Mouse (Mus musculus): Measurements from ENCODE around the gene Gm5460.
A peak's percentile ranks its signal among the peaks of the same experiment; 100 is the strongest.

Gm5460 gene

GRCm38 (mm10) chr14:34075346-34075745, 58.8 kb downstream of the Gm5460 start:
- DNase-seq (ENCODE audit: low read depth, low spot score), result no peak

DNA sequence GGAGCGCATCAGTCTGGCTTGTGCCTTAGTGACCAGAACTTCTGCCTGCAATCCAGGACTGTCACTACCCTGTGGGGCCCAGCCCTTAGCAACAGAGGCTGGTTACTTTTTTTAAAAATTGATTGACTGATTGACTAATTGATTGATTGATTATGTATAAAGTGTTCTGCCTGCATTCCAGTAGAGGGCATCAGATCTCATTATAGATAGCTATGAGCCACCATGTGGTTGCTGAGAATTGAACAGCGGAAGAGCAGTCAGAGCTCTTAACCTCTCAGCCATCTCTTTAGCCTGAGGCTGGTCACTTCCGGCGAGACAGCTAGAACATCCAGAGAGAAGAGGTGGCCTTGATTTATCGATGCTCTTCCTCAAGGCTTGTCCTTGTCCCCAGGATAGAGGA, 60.7 kb downstream of the Gm5460 start:
- DNase-seq (ENCODE audit: low read depth, low spot score), result no peak

DNA sequence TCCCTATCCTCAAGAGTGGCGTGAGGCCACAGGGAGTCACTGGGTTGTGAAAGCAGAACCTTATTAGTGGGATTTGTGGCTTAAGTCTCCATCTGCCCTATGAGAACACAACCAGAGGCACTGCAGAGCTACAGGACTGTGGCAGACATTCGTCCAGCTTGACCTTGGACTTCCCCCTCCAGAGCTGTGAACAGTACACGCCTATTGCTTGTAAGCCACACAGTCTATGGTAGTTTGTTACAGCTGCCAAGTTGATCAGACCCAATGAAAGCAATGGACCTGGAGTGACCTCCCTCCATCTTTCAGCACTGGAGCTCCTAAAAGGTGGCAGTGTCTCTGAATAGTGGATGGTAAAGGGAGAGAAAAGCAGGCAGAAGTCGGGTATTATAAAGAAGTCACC, 61.7 kb downstream of the Gm5460 start:
- no peak for DNase-seq (ENCODE audit: low read depth, low spot score)

DNA sequence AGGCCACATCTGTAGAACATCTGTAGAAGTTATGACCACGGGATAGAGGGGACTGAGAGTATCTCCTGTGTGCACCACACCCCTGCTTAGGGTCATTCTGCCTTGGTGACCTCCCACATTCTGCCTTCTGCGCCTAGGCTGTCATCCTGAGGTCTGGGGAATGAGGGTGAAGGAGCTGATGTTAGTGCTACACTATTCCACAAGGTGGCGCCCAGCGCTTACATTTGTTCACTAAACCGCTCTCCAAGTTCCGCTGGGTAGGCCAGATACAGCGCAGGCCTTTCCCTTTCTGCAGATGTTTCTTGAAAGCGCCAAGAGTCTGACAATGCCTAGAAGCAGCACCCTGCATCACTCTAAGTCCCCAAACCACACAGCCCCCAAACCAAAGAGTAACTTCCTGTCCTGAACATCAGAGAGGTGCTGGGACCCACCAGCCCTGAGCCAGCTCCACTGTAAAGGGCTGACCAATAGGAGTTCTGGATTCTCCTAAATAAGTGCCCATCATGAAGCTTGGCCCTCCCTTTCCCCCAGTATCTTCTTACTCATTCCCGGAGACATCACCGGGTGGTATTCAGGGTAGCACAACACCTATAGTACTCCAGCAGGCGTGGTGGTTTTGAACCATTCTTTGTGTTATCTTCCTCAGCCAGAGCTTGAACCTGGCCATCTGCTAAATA, 63.9 kb downstream of the Gm5460 start:
- DNase-seq (ENCODE audit: low read depth, low spot score), result peak; percentile 75

DNA sequence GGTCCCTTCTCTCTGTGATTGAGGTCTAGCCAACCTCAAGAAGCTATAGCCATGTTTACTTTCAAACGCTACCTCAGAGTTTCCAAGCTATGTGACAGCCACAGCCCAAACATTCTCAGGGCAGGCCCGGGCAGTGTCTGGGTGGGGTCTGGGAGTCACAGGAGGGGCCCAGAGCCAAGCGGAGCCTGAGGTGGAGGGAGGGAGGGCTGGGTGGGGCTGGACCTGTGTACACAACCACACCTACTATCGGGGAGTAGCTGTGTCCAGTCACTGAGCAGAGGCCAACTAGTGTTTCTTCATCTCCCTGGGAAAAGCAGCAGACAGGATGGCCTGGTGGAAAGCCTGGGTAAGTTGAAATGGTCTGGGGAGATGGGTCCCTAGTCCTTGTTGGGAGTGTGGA, 69.2 kb downstream of the Gm5460 start, which contains the start of gene Anxa8:
TSS of gene Anxa8 (plus strand) at position 251 of the 400 bp plus-strand sequence.
- DNase-seq (ENCODE audit: low read depth, low spot score), result no peak

GRCm38 (mm10) chr14:34086806-34087205, 70.2 kb downstream of the Gm5460 start:
- DNase-seq (ENCODE audit: low read depth, low spot score), result no peak

GRCm38 (mm10) chr14:34087856-34088398, 71.4 kb downstream of the Gm5460 start:
- DNase-seq (ENCODE audit: low read depth, low spot score), result no peak

- DNase-seq (ENCODE audit: low read depth, low spot score), result no peak
Observed at GRCm38 (mm10) chr14:34089796-34090195, 73.2 kb downstream of the Gm5460 start.

DNA sequence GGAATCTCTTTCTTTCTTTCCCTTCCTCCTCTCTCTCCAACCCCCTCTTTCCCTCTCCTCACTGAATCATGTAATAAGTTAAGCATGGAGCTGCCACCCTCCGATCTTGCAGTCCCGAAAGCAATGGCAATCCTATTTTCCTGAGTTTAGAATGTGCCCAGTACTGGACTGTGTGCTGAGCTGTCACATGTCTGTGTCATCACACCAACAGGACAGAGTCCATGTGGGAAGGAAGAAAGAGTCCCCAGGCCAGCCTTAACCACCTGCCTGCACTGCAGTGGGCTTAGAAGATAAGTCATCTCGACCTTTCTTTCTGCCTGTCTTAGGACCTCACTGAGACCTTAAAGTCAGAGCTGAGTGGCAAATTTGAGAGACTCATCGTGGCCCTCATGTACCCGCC, 74.9 kb downstream of the Gm5460 start:
- DNase-seq (ENCODE audit: low read depth, low spot score), result no peak

DNA sequence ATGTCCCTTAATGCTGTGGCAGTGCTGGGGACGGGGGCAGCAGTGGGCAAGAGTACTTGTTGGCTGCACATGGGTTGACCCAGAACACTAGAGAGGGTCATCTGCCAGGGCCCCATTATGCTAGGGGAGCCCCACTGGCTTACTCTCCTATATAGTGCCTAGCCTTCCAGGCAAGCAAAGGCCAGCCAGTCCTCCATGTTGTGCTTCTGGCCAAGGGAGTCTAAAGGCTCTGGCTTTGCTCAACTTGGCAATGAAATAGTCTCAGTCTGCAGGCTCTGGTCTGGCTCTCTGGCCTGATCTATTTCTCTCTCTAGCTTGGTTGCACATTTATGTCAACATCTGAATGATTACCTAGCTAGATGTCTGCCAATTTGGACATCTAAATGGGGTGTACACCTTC, 76.3 kb downstream of the Gm5460 start:
- no peak for DNase-seq (ENCODE audit: low read depth, low spot score)

- no peak for DNase-seq (ENCODE audit: low read depth, low spot score)
Observed at GRCm38 (mm10) chr14:34096161-34096560, 79.6 kb downstream of the Gm5460 start.

Measured in A20 (cell line).